26 mouse cellular contexts compared by ENCODE assay signal in genomic region chr7:4098301-4098700, GRCm38 (mm10).
"Had no signal": no experiment of that assay in that cellular context is flagged by ENCODE, and none has a peak within 500 bp of the region (broad histone marks: within the 10 kb centered on the region; RNA-seq: fewer than 3 reads in every experiment).

No protein-coding gene starts in this region.

- H3K36me3 ChIP-seq: heart, embryonic 13.5 days; heart, embryonic 15.5 days; hindbrain, embryonic 13.5 days; intestine, embryonic 15.5 days; limb, embryonic 13.5 days; limb, embryonic 15.5 days; liver, embryonic 12.5 days had no signal

- H3K27ac ChIP-seq: heart, embryonic 13.5 days; heart, embryonic 15.5 days; hindbrain, embryonic 13.5 days; intestine, embryonic 15.5 days; layer of hippocampus, adult 2 months; limb, embryonic 13.5 days; limb, embryonic 15.5 days; liver, embryonic 12.5 days; liver, embryonic 14.5 days had no signal

- H3K27me3 ChIP-seq: heart, embryonic 15.5 days; hindbrain, embryonic 13.5 days; intestine, embryonic 15.5 days; limb, embryonic 13.5 days; limb, embryonic 15.5 days; liver, embryonic 12.5 days had no signal

- H3K4me1 ChIP-seq: heart, embryonic 13.5 days; heart, embryonic 15.5 days; hindbrain, embryonic 13.5 days; intestine, embryonic 15.5 days; limb, embryonic 13.5 days; limb, embryonic 15.5 days; liver, embryonic 12.5 days had no signal

- H3K4me3 ChIP-seq: heart, embryonic 13.5 days; heart, embryonic 15.5 days; hindbrain, embryonic 13.5 days; intestine, embryonic 15.5 days; layer of hippocampus, adult 2 months; limb, embryonic 13.5 days; limb, embryonic 15.5 days; liver, embryonic 12.5 days had no signal

- H3K4me2 ChIP-seq: heart, embryonic 11.5 days; heart, embryonic 13.5 days; heart, embryonic 15.5 days; hindbrain, embryonic 13.5 days; intestine, embryonic 15.5 days; limb, embryonic 13.5 days; limb, embryonic 15.5 days; liver, embryonic 12.5 days had no signal

- H3K9me3 ChIP-seq: heart, embryonic 13.5 days; heart, embryonic 15.5 days; hindbrain, embryonic 13.5 days; intestine, embryonic 15.5 days; limb, embryonic 13.5 days; limb, embryonic 15.5 days; liver, embryonic 12.5 days had no signal

- ATAC-seq: hindbrain, embryonic 16.5 days; inflammation-experienced regulatory T-cells, adult 6 months; intestine, embryonic 15.5 days; intestine, postnatal 0 days; liver, embryonic 12.5 days had no signal

- H3K9ac ChIP-seq: heart, embryonic 13.5 days; heart, embryonic 15.5 days; hindbrain, embryonic 13.5 days; intestine, embryonic 15.5 days; limb, embryonic 13.5 days; limb, embryonic 15.5 days; liver, embryonic 12.5 days; liver, embryonic 14.5 days had no signal

- DNase-seq: gastrocnemius, postnatal 10 days; gastrocnemius, postnatal 25 days; heart, adult 18-20 months; heart, postnatal 14 days; heart, postnatal 36 days; kidney, adult 18-20 months; kidney, adult 8-10 months; kidney, postnatal 10 days; kidney, postnatal 25 days; kidney, postnatal 4 days; layer of hippocampus, adult 9-11 months; layer of hippocampus, postnatal 36 days; left cerebral cortex, postnatal 4 days had no signal
